Mouse (Mus musculus): Measurements from ENCODE around the gene Baz2b. TPM values are rescaled to one million over a fixed set of nuclear protein-coding genes. Genes with fewer than 3 reads are reported as not detected.
A peak's percentile ranks its signal among the peaks of the same experiment; 100 is the strongest.
"Not testable (repeated sequence)": the region's sequence is repeated elsewhere in the genome, so short reads cannot be mapped to it uniquely, and the experiment has no call there.

Gene Baz2b
- polyA plus RNA-seq, 1 experiment, result 13.7 TPM

GRCm38 (mm10) chr2:60076025-60076424 is 133.6 kb downstream of the Baz2b start:
- H3K4me1 ChIP-seq (ENCODE audit: control insufficient read depth, insufficient read depth, insufficient read length), result peaks cover 19% of the 10 kb centered on the region
- TF ChIP-seq POLR2A (IDR thresholded peaks at IDR 0.05; ENCODE audit: low read depth, low read length), result no peak
- TF ChIP-seq CTCF (IDR thresholded peaks at IDR 0.05; ENCODE audit: extremely low read depth, insufficient read depth, insufficient read length, insufficient replicate concordance), result no peak
- no peak overlapping the region for H3K27ac ChIP-seq (ENCODE audit: insufficient read depth, low read length)
- peaks cover 2% of the 10 kb centered on the region; the same call in 1 of the 2 replicates for H3K36me3 ChIP-seq (ENCODE audit: control insufficient read depth, insufficient read depth, low read length)
- no peak overlapping the region for H3K4me3 ChIP-seq (ENCODE audit: extremely low read depth, insufficient read depth, insufficient read length)
- H3K27me3 ChIP-seq (ENCODE audit: control insufficient read depth, insufficient read depth, low read length), result no peaks in the 10 kb centered on the region
- no peak for DNase-seq (ENCODE audit: low read depth in 1 of 2, low spot score in 2 of 2)
- 31% methylated on average over 1 of the region's 1 CpGs for WGBS

- DNase-seq (ENCODE audit: low read depth in 1 of 2, low spot score in 2 of 2); H3K4me3 ChIP-seq (ENCODE audit: extremely low read depth, insufficient read depth, insufficient read length); H3K36me3 ChIP-seq (ENCODE audit: control insufficient read depth, insufficient read depth, low read length); H3K27me3 ChIP-seq (ENCODE audit: control insufficient read depth, insufficient read depth, low read length); H3K27ac ChIP-seq (ENCODE audit: insufficient read depth, low read length): not testable (repeated sequence)
- peaks cover 20% of the 10 kb centered on the region for H3K4me1 ChIP-seq (ENCODE audit: control insufficient read depth, insufficient read depth, insufficient read length)
- 89% methylated on average over 1 of the region's 1 CpGs for WGBS
These were observed 135.8 kb downstream of the Baz2b start for GRCm38 (mm10) chr2:60073798-60074197.

GRCm38 (mm10) chr2:60071813-60072212 is 137.8 kb downstream of the Baz2b start:
- no peak for TF ChIP-seq CTCF (IDR thresholded peaks at IDR 0.05; ENCODE audit: extremely low read depth, insufficient read depth, insufficient read length, insufficient replicate concordance)
- TF ChIP-seq POLR2A (IDR thresholded peaks at IDR 0.05; ENCODE audit: low read depth, low read length), result no peak
- no peaks in the 10 kb centered on the region for H3K27me3 ChIP-seq (ENCODE audit: control insufficient read depth, insufficient read depth, low read length)
- peak; percentile 32 to 63 for DNase-seq (ENCODE audit: low read depth in 1 of 2, low spot score in 2 of 2)
- H3K27ac ChIP-seq (ENCODE audit: insufficient read depth, low read length), result peak overlapping the region; percentile 17; the same call in 1 of the 2 replicates
- peaks cover 2% of the 10 kb centered on the region; the same call in 1 of the 2 replicates for H3K36me3 ChIP-seq (ENCODE audit: control insufficient read depth, insufficient read depth, low read length)
- no peak overlapping the region for H3K4me3 ChIP-seq (ENCODE audit: extremely low read depth, insufficient read depth, insufficient read length)
- WGBS, result 4% methylated on average over 8 of the region's 8 CpGs
- H3K4me1 ChIP-seq (ENCODE audit: control insufficient read depth, insufficient read depth, insufficient read length), result peaks cover 17% of the 10 kb centered on the region

GRCm38 (mm10) chr2:60070938-60071337 is 138.7 kb downstream of the Baz2b start:
- Histone ChIP-seq H3K27me3 (ENCODE audit: control insufficient read depth, insufficient read depth, low read length) (no peaks in the 10 kb centered on the region), H3K27ac (ENCODE audit: insufficient read depth, low read length) (peak overlapping the region; percentile 4; the same call in 1 of the 2 replicates), H3K4me3 (ENCODE audit: extremely low read depth, insufficient read depth, insufficient read length) (no peak overlapping the region), H3K36me3 (ENCODE audit: control insufficient read depth, insufficient read depth, low read length) (peaks cover 3% of the 10 kb centered on the region), H3K4me1 (ENCODE audit: control insufficient read depth, insufficient read depth, insufficient read length) (peaks cover 12% of the 10 kb centered on the region; the same call in 1 of the 2 replicates)
- DNase-seq (ENCODE audit: low read depth in 1 of 2, low spot score in 2 of 2), result no peak
- TF ChIP-seq POLR2A (IDR thresholded peaks at IDR 0.05; ENCODE audit: low read depth, low read length), result no peak
- TF ChIP-seq CTCF (IDR thresholded peaks at IDR 0.05; ENCODE audit: extremely low read depth, insufficient read depth, insufficient read length, insufficient replicate concordance), result no peak
- WGBS, result 54% methylated on average over 5 of the region's 5 CpGs

GRCm38 (mm10) chr2:60068468-60068867 is 141.2 kb downstream of the Baz2b start:
- H3K36me3 ChIP-seq (ENCODE audit: control insufficient read depth, insufficient read depth, low read length), result peaks cover 4% of the 10 kb centered on the region
- TF ChIP-seq POLR2A (IDR thresholded peaks at IDR 0.05; ENCODE audit: low read depth, low read length), result no peak
- no peak for TF ChIP-seq CTCF (IDR thresholded peaks at IDR 0.05; ENCODE audit: extremely low read depth, insufficient read depth, insufficient read length, insufficient replicate concordance)
- H3K27me3 ChIP-seq (ENCODE audit: control insufficient read depth, insufficient read depth, low read length), result no peaks in the 10 kb centered on the region
- no peak overlapping the region for H3K27ac ChIP-seq (ENCODE audit: insufficient read depth, low read length)
- peaks cover 12% of the 10 kb centered on the region; the same call in 1 of the 2 replicates for H3K4me1 ChIP-seq (ENCODE audit: control insufficient read depth, insufficient read depth, insufficient read length)
- no peak for DNase-seq (ENCODE audit: low read depth in 1 of 2, low spot score in 2 of 2)
- 94% methylated on average over 3 of the region's 3 CpGs for WGBS
- H3K4me3 ChIP-seq (ENCODE audit: extremely low read depth, insufficient read depth, insufficient read length), result no peak overlapping the region

GRCm38 (mm10) chr2:60065415-60065814 is 144.2 kb downstream of the Baz2b start:
- no peaks in the 10 kb centered on the region for H3K4me1 ChIP-seq (ENCODE audit: control insufficient read depth, insufficient read depth, insufficient read length)
- H3K36me3 ChIP-seq (ENCODE audit: control insufficient read depth, insufficient read depth, low read length), result peaks cover 4% of the 10 kb centered on the region
- no peak for TF ChIP-seq POLR2A (IDR thresholded peaks at IDR 0.05; ENCODE audit: low read depth, low read length)
- TF ChIP-seq CTCF (IDR thresholded peaks at IDR 0.05; ENCODE audit: extremely low read depth, insufficient read depth, insufficient read length, insufficient replicate concordance), result no peak
- no peak overlapping the region for H3K4me3 ChIP-seq (ENCODE audit: extremely low read depth, insufficient read depth, insufficient read length)
- no peak for DNase-seq (ENCODE audit: low read depth in 1 of 2, low spot score in 2 of 2)
- no peak overlapping the region for H3K27ac ChIP-seq (ENCODE audit: insufficient read depth, low read length)
- H3K27me3 ChIP-seq (ENCODE audit: control insufficient read depth, insufficient read depth, low read length), result no peaks in the 10 kb centered on the region
- 95% methylated on average over 5 of the region's 5 CpGs for WGBS

GRCm38 (mm10) chr2:60060185-60060775 is 149.4 kb downstream of the Baz2b start:
- TF ChIP-seq CTCF (IDR thresholded peaks at IDR 0.05; ENCODE audit: extremely low read depth, insufficient read depth, insufficient read length, insufficient replicate concordance) (no peak), POLR2A (IDR thresholded peaks at IDR 0.05; ENCODE audit: low read depth, low read length) (no peak)
- Histone ChIP-seq H3K27me3 (ENCODE audit: control insufficient read depth, insufficient read depth, low read length) (no peaks in the 10 kb centered on the region), H3K36me3 (ENCODE audit: control insufficient read depth, insufficient read depth, low read length) (peaks cover 3% of the 10 kb centered on the region; the same call in 1 of the 2 replicates), H3K4me3 (ENCODE audit: extremely low read depth, insufficient read depth, insufficient read length) (no peak overlapping the region), H3K4me1 (ENCODE audit: control insufficient read depth, insufficient read depth, insufficient read length) (peaks cover 5% of the 10 kb centered on the region; the same call in 1 of the 2 replicates), H3K27ac (ENCODE audit: insufficient read depth, low read length) (no peak overlapping the region)
- DNase-seq (ENCODE audit: low read depth in 1 of 2, low spot score in 2 of 2), result no peak
- 89% methylated on average over 1 of the region's 1 CpGs for WGBS
